Mouse (Mus musculus): ENCODE measurements around the gene Timm10.

DNA sequence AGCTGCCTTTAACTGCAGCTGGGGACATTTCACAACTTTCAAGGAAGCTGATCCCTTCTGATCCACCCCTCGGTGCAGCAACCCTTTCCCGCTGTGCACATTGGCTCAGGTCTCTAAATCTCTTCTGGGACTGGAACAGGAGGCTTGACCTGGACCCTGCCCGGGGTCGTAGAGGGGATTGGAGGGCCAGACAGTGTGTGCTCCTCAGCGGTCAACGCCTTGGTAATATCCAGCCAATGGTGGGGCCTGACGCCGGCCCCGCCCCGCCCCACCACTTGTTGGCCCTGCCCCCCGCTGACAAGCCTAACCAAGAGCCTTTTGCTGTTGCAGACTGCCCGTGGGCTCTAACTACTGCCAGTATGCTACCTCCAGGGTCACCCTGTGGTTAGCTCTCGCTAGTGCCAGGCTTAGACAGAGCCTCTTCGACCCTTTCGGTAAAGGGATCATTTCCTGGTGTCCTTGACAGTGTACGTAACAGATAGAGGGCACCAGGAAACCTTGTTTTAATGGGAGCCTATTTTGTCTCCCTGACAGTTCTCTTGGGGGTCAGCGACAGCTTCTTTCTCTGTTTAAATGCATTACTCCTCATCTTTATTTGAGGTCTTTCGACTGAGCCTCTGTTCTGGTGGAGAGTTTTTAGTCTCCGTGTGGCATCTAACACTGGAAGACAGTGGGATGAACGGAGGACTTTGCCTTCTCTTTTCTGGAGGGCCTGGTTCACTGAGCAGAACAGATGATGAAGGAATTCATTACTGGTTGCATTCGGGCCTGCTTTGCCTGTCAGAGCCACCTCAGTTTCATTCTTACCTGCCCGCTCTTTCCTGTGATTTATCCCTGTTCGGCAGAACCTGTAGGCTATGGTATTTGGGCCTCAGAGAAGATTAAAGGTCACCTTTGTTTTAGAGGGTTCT, 24.6 kb downstream of the Timm10 start:
- TF ChIP-seq USF1 (IDR thresholded peaks at IDR 0.05; ENCODE audit: low read depth) = no peak
- TF ChIP-seq POLR2AphosphoS2 (IDR thresholded peaks at IDR 0.05; ENCODE audit: insufficient read length, low read depth) = no peak
- TF ChIP-seq TCF12 (IDR thresholded peaks at IDR 0.05; ENCODE audit: insufficient read depth, poor library complexity, severe bottlenecking) = no peak
- TF ChIP-seq E2F4 (IDR thresholded peaks at IDR 0.05; ENCODE audit: insufficient read depth) = no peak
- no peak for TF ChIP-seq POLR2A (IDR thresholded peaks at IDR 0.05; ENCODE audit: insufficient read length, low read depth)
- no peak for TF ChIP-seq MYOD1 (IDR thresholded peaks at IDR 0.05; ENCODE audit: control insufficient read depth in 1 of 3, insufficient read length in 2 of 3, low read depth in 2 of 3)
